Mouse (Mus musculus) intestine, postnatal 0 days (tissue): ENCODE measurements around the gene Scamp1. TPM values are rescaled to one million over a fixed set of nuclear protein-coding genes. Genes with fewer than 3 reads are reported as not detected.

Experiments used
- ATAC-seq: fragments of 200-750 bp; cut with Nextera tagmentation; 2 replicates; pipeline ENCODE4 v1.8.0; 2017; ENCODE audit warnings: mild to moderate bottlenecking, moderate TSS enrichment, moderate library complexity
- H3K27ac ChIP-seq: fragments of 300-500 bp; sonication (generic); 2 replicates; pipeline ENCODE4 v1.5.1; 2014; ENCODE audit warnings: mild to moderate bottlenecking, low read depth, low read length, moderate library complexity
- H3K27me3 ChIP-seq: fragments of 300-500 bp; sonication (generic); replicated peaks from 2 replicates; pipeline ENCODE4 v1.6.1; 2014; ENCODE audit warnings: low read length, mixed read lengths; ENCODE audit not compliant: control insufficient read depth, insufficient read depth
- H3K36me3 ChIP-seq: fragments of 300-500 bp; sonication (generic); 2 replicates; pipeline ENCODE4 v1.6.1; 2014; ENCODE audit warnings: mild to moderate bottlenecking, moderate library complexity; ENCODE audit not compliant: control insufficient read depth, insufficient read depth
- H3K4me1 ChIP-seq: fragments of 300-500 bp; sonication (generic); replicated peaks from 2 replicates; pipeline ENCODE4 v1.6.1; 2014; ENCODE audit warnings: antibody characterized with exemption, low read length, mixed read lengths; ENCODE audit not compliant: control insufficient read depth, insufficient read depth
- H3K4me2 ChIP-seq: fragments of 300-500 bp; sonication (generic); replicated peaks from 2 replicates; pipeline ENCODE4 v1.6.1; 2014; ENCODE audit warnings: low read depth, mild to moderate bottlenecking, moderate library complexity
- H3K4me3 ChIP-seq: fragments of 300-500 bp; sonication (generic); 2 replicates; pipeline ENCODE4 v1.5.1; 2014; ENCODE audit warnings: low read depth, low read length
- H3K9ac ChIP-seq: fragments of 300-500 bp; sonication (generic); 2 replicates; pipeline ENCODE4 v1.6.1; 2014; ENCODE audit warnings: mild to moderate bottlenecking, low read depth, low read length
- H3K9me3 ChIP-seq: fragments of 300-500 bp; sonication (generic); 2 replicates; pipeline ENCODE4 v1.6.1; 2016; ENCODE audit warnings: mixed run types; ENCODE audit not compliant: control insufficient read depth
- CTCF ChIP-seq: sonication (generic); IDR thresholded peaks from 2 replicates; pipeline ENCODE4 v1.5.1; 2016; ENCODE audit warnings: low read depth, mild to moderate bottlenecking, control low read depth, antibody characterized with exemption, moderate library complexity
- WGBS: fragments of 180-500 bp; shearing (Covaris S2); extraction: QIAGEN DNeasy Blood & Tissue Kit; methylation state at CpG from one replicate; pipeline ENCODE4 v1.1.7; 2014; 5-methylcytosine and 5-hydroxymethylcytosine counted together
- polyA plus RNA-seq: library from polyadenylated mRNA; unstranded; fragments of >200 nt; fragmentation: Nextera tagmentation; extraction: Ambion mirVana; gene quantifications from 2 replicates; pipeline ENCODE4 v1.2.1, GENCODE M21; 2015

Scamp1 gene
- polyA plus RNA-seq, 1 experiment from 2014 or later = 11.8 TPM

DNA sequence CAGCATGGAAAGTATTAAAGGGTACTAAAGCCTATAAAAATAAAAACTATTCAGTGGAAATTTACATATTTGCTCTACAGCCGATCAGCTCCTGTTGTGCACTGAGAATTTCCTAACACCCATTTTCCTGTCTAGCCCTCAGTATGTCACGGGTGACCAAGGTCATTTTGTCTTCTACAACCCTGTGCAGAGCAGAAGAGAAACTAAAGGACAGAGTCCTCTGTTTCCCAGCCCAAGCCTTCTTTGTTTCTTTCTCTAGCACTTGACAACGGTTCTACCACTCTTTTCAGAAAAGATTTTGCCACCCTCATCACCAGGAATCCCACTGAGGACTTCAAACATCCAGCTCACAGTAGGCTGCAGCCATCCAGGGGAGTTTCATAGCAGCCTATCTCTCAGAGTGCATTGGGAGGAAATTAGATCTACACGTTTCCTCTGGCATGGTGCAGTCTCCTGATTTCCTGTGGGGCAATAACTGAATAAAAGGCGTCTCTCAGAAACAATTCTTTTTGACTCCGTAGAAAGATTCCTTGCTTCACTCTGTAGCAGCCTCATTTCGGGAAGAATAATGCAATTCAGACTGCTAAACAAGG lies 15.4 kb upstream of the Scamp1 start:
- Histone ChIP-seq H3K4me2 (no peak overlapping the region), H3K36me3 (no peaks in the 10 kb centered on the region), H3K4me3 (no peak overlapping the region), H3K27me3 (no peaks in the 10 kb centered on the region), H3K9ac (no peak overlapping the region), H3K4me1 (no peaks in the 10 kb centered on the region), H3K9me3 (no peaks in the 10 kb centered on the region), H3K27ac (no peak overlapping the region)
- TF ChIP-seq CTCF = no peak
- no peak for ATAC-seq
- 60% methylated on average over 7 of the region's 7 CpGs for WGBS

DNA sequence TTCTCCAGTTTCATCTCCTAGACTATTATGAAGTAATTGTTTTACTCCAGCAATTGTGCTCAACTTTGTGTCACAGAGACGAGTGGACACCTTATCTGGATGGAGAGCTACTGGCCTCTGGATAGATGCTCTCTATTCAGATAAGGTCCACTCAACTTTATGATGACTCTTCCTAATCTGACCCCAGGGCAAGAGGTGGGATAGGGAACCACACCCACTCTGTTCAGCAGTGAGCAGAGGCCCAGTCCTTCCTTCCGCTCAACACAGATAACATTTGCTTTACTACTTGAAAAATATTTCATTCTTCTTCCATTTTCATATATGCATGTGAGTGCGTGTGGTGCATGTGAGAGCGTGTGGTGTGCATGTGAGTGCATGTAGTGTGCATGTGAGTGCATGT lies 14.6 kb upstream of the Scamp1 start:
- WGBS = 68% methylated on average over 4 of the region's 4 CpGs
- TF ChIP-seq CTCF = no peak

GRCm38 (mm10) chr13:94298401-94298800 lies 12.7 kb upstream of the Scamp1 start:
- no peak for TF ChIP-seq CTCF
- no peak for ATAC-seq
- no peaks in the 10 kb centered on the region for H3K4me1 ChIP-seq
- no peak overlapping the region for H3K27ac ChIP-seq
- H3K4me3 ChIP-seq = no peak overlapping the region
- no peaks in the 10 kb centered on the region for H3K9me3 ChIP-seq
- no peaks in the 10 kb centered on the region for H3K27me3 ChIP-seq
- no peak overlapping the region for H3K4me2 ChIP-seq
- no peaks in the 10 kb centered on the region for H3K36me3 ChIP-seq
- 60% methylated on average over 4 of the region's 4 CpGs for WGBS
- H3K9ac ChIP-seq = no peak overlapping the region

More for the DNA sequence above, 14.6 kb upstream of the Scamp1 start:
- no peak overlapping the region for H3K4me3 ChIP-seq
- no peaks in the 10 kb centered on the region for H3K4me1 ChIP-seq
- H3K27me3 ChIP-seq = no peaks in the 10 kb centered on the region
- H3K27ac ChIP-seq = no peak overlapping the region
- H3K9me3 ChIP-seq = no peaks in the 10 kb centered on the region
- ATAC-seq = no peak
- H3K4me2 ChIP-seq = no peak overlapping the region
- H3K9ac ChIP-seq = no peak overlapping the region
- H3K36me3 ChIP-seq = no peaks in the 10 kb centered on the region

- Histone ChIP-seq H3K4me1 (no peaks in the 10 kb centered on the region), H3K27me3 (no peaks in the 10 kb centered on the region), H3K9me3 (no peaks in the 10 kb centered on the region), H3K4me3 (no peak overlapping the region), H3K4me2 (no peak overlapping the region), H3K36me3 (no peaks in the 10 kb centered on the region), H3K9ac (no peak overlapping the region), H3K27ac (no peak overlapping the region)
- no peak for TF ChIP-seq CTCF
- WGBS = 81% methylated on average over 11 of the region's 11 CpGs
- no peak for ATAC-seq
These were observed 10.7 kb upstream of the Scamp1 start for GRCm38 (mm10) chr13:94296371-94296770.

- no peak for TF ChIP-seq CTCF
- no peak for ATAC-seq
- H3K4me3 ChIP-seq = no peak overlapping the region
- no peak overlapping the region for H3K4me2 ChIP-seq
- H3K27me3 ChIP-seq = no peaks in the 10 kb centered on the region
- no peak overlapping the region for H3K27ac ChIP-seq
- 80% methylated on average over 8 of the region's 8 CpGs for WGBS
- no peaks in the 10 kb centered on the region for H3K36me3 ChIP-seq
- no peaks in the 10 kb centered on the region for H3K4me1 ChIP-seq
- H3K9me3 ChIP-seq = no peaks in the 10 kb centered on the region
- no peak overlapping the region for H3K9ac ChIP-seq
These were observed 10.3 kb upstream of the Scamp1 start for GRCm38 (mm10) chr13:94295922-94296321.

DNA sequence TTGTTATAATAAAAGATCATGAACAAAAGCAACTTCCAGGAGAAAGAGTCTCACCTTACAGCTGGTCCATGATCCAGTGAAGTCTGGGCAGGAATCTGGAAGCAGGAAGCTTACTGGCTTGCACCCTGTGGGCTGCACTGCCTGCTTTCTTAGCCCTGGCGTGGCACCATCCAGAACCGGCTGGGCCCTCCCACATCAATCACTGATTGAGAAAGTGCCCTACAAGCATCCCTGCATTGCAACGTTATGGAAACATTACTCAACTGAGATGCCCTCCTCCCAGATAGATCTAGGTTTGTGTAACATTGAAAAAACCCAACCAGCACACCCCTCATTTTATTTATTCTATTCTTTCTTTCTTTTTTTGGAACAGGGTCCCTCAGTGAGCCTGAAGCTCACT lies 9.2 kb upstream of the Scamp1 start:
- Histone ChIP-seq H3K36me3 (no peaks in the 10 kb centered on the region), H3K4me3 (no peak overlapping the region), H3K9me3 (no peaks in the 10 kb centered on the region), H3K4me2 (no peak overlapping the region), H3K4me1 (no peaks in the 10 kb centered on the region), H3K9ac (no peak overlapping the region), H3K27ac (no peak overlapping the region), H3K27me3 (no peaks in the 10 kb centered on the region)
- TF ChIP-seq CTCF = no peak
- no peak for ATAC-seq
- WGBS = 49% methylated on average over 3 of the region's 3 CpGs

DNA sequence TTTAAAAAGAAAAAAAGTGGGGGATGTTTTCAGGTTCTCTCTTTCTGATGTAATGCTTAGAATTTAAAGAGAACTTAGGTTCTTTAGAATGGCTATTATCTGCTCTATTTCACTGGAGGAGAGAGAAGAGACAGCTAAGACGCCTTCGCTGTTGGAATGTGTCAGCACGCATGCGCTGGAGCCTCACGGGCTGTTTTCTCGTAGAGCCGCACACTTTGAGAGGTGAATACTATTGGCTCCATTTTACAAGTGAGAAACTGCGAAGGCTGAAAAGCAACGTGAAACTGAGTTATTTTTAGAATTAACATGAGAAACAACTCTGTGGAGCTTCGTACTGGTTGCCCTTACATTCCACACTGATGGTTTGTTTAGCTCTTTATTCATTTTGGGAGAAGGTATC lies 8.3 kb upstream of the Scamp1 start:
- Histone ChIP-seq H3K27ac (no peak overlapping the region), H3K36me3 (no peaks in the 10 kb centered on the region), H3K4me2 (no peak overlapping the region), H3K27me3 (no peaks in the 10 kb centered on the region), H3K4me1 (no peaks in the 10 kb centered on the region), H3K4me3 (no peak overlapping the region), H3K9me3 (no peaks in the 10 kb centered on the region), H3K9ac (no peak overlapping the region)
- WGBS = 76% methylated on average over 10 of the region's 10 CpGs
- ATAC-seq = no peak
- TF ChIP-seq CTCF = no peak
